Mouse (Mus musculus) liver, embryonic 13.5 days (tissue): Measurements from ENCODE around the gene Ppp6r2. TPM values are rescaled to one million over a fixed set of nuclear protein-coding genes. Genes with fewer than 3 reads are reported as not detected.

Experiments
- ATAC-seq: fragments of 200-750 bp; cut with Nextera tagmentation; 2 replicates; pipeline ENCODE4 v1.8.0; 2017; ENCODE audit warnings: low read depth, mild to moderate bottlenecking, moderate number of reproducible peaks, moderate library complexity
- DNase-seq: peaks from one replicate; pipeline ENCODE4 v3.0.0; 2022
- H3K27ac ChIP-seq: fragments of 300-500 bp; sonication (generic); 2 replicates; pipeline ENCODE4 v1.5.1; 2015; ENCODE audit warnings: moderate library complexity, mild to moderate bottlenecking, inconsistent platforms
- H3K27me3 ChIP-seq: fragments of 300-500 bp; sonication (generic); 2 replicates; pipeline ENCODE4 v1.6.1; 2015; ENCODE audit warnings: mild to moderate bottlenecking, inconsistent platforms
- H3K36me3 ChIP-seq: fragments of 300-500 bp; sonication (generic); 2 replicates; pipeline ENCODE4 v1.6.1; 2015; ENCODE audit warnings: mild to moderate bottlenecking, inconsistent platforms
- H3K4me1 ChIP-seq: fragments of 300-500 bp; sonication (generic); replicated peaks from 2 replicates; pipeline ENCODE4 v1.6.1; 2015; ENCODE audit warnings: inconsistent platforms
- H3K4me2 ChIP-seq: fragments of 300-500 bp; sonication (generic); 2 replicates; pipeline ENCODE4 v1.6.1; 2015; ENCODE audit warnings: inconsistent platforms, mild to moderate bottlenecking, moderate library complexity
- H3K4me3 ChIP-seq: fragments of 300-500 bp; sonication (generic); replicated peaks from 2 replicates; pipeline ENCODE4 v1.5.1; 2015; ENCODE audit warnings: mild to moderate bottlenecking, inconsistent platforms
- H3K9ac ChIP-seq: fragments of 300-500 bp; sonication (generic); 2 replicates; pipeline ENCODE4 v1.6.1; 2015; ENCODE audit warnings: mild to moderate bottlenecking, inconsistent platforms
- H3K9me3 ChIP-seq: fragments of 300-500 bp; sonication (generic); replicated peaks from 2 replicates; pipeline ENCODE4 v1.6.1; 2016; ENCODE audit warnings: inconsistent platforms
- WGBS: fragments of 180-500 bp; shearing (Covaris S2); methylation state at CpG from one replicate; pipeline ENCODE4 v1.1.7; 2015; ENCODE audit not compliant: insufficient replicate concordance; 5-methylcytosine and 5-hydroxymethylcytosine counted together
- polyA plus RNA-seq: library from polyadenylated mRNA; unstranded; fragments of >200 nt; fragmentation: Nextera tagmentation; extraction: Ambion mirVana; gene quantifications from 2 replicates; pipeline ENCODE4 v1.2.1, GENCODE M21; 2015

Ppp6r2 gene
- polyA plus RNA-seq, 1 experiment from 2014 or later, result 17.1 TPM

DNA sequence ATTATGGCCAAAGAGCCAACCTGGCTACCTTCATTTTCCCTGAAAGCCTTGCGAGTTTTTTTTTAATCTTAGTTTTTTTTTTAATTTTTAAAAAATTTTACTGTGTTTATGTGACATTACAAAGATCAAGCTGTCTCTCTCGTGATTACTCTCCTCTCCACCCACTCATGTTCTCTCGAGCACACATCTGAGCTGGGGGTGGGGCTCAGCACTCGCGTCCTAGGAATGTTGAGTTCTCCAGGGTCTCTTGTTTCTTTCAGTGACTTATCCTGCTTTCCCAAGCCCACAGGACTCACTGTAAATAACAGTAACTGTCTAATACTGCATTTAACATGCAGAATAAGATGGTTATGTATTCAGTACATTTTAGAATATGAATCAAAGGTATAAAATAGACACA is 53.1 kb downstream of the Ppp6r2 start:
- DNase-seq, result no peak
- Histone ChIP-seq H3K4me1 (no peaks in the 10 kb centered on the region), H3K36me3 (peaks cover 63% of the 10 kb centered on the region), H3K9ac (no peak overlapping the region), H3K9me3 (no peaks in the 10 kb centered on the region), H3K27me3 (no peaks in the 10 kb centered on the region), H3K27ac (no peak overlapping the region), H3K4me2 (no peak overlapping the region), H3K4me3 (no peak overlapping the region)
- ATAC-seq, result no peak
- whole genome bisulfite sequencing, result 79% methylated on average over 5 of the region's 5 CpGs

DNA sequence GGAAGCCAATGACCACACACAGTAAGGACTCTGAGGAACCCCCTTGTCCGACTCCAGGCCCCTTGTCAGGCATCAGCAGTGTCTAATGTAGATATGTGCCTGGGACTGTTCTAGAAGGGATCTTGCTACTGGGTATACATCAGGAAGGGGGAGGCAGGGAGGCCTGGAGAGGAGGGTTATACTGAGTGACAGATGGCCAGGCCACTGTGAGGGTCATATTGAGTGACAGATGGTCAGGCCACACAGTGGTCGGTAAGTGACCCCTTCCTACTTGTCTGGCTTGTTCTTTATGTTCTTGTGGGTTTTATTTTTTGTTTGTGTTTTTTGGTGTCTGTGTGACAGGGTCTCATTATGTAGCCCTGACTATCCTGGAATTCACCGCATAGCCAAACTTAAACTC is 64.1 kb downstream of the Ppp6r2 start:
- Histone ChIP-seq H3K4me1 (no peaks in the 10 kb centered on the region), H3K4me3 (no peak overlapping the region), H3K27ac (no peak overlapping the region), H3K27me3 (no peaks in the 10 kb centered on the region), H3K9me3 (no peaks in the 10 kb centered on the region), H3K36me3 (peaks cover 74% of the 10 kb centered on the region), H3K4me2 (no peak overlapping the region), H3K9ac (no peak overlapping the region)
- DNase-seq (no peak), ATAC-seq (no peak)
- 77% methylated on average over 3 of the region's 3 CpGs for WGBS

DNA sequence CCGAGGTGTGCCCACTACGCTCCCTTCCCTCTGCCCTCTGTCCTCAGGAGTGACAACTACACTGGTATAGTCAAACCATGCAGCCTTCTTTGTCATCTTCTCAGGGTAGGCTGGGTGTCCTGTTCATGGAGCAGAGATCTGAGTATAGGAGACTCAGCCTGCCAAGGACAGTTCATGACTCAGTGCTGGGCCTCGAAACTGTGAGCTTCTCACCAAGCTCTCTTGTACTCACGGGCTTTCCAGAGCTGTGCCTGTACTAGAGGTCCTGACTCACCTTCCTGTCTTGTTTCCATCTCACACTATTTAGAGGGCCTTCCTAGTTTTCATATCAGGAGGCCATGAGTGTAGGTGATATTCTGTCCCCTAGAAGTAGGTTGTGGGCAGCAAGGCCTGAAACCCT is 66.0 kb downstream of the Ppp6r2 start:
- Histone ChIP-seq H3K9ac (no peak overlapping the region), H3K4me3 (no peak overlapping the region), H3K4me2 (no peak overlapping the region), H3K9me3 (no peaks in the 10 kb centered on the region), H3K27ac (no peak overlapping the region), H3K4me1 (no peaks in the 10 kb centered on the region), H3K36me3 (peaks cover 86% of the 10 kb centered on the region), H3K27me3 (no peaks in the 10 kb centered on the region)
- DNase-seq (no peak), ATAC-seq (no peak)
- WGBS, result 86% methylated on average over 4 of the region's 4 CpGs

GRCm38 (mm10) chr15:89282546-89282945 is 71.2 kb downstream of the Ppp6r2 start:
- DNase-seq (no peak), ATAC-seq (no peak)
- Histone ChIP-seq H3K9ac (no peak overlapping the region), H3K27me3 (no peaks in the 10 kb centered on the region), H3K36me3 (peaks cover 95% of the 10 kb centered on the region), H3K27ac (no peak overlapping the region), H3K4me2 (no peak overlapping the region), H3K4me1 (peaks cover 37% of the 10 kb centered on the region), H3K9me3 (no peaks in the 10 kb centered on the region), H3K4me3 (no peak overlapping the region)
- 89% methylated on average over 6 of the region's 6 CpGs for WGBS

GRCm38 (mm10) chr15:89284094-89284493 is 72.7 kb downstream of the Ppp6r2 start:
- no peaks in the 10 kb centered on the region for H3K27me3 ChIP-seq
- 73% methylated on average over 2 of the region's 2 CpGs for WGBS
- peaks cover 44% of the 10 kb centered on the region for H3K4me1 ChIP-seq
- DNase-seq (no peak), ATAC-seq (no peak)
- no peak overlapping the region for H3K9ac ChIP-seq
- no peak overlapping the region for H3K4me3 ChIP-seq
- H3K9me3 ChIP-seq, result no peaks in the 10 kb centered on the region
- no peak overlapping the region for H3K4me2 ChIP-seq
- peaks cover 96% of the 10 kb centered on the region for H3K36me3 ChIP-seq
- H3K27ac ChIP-seq, result peak overlapping the region; percentile 90

DNA sequence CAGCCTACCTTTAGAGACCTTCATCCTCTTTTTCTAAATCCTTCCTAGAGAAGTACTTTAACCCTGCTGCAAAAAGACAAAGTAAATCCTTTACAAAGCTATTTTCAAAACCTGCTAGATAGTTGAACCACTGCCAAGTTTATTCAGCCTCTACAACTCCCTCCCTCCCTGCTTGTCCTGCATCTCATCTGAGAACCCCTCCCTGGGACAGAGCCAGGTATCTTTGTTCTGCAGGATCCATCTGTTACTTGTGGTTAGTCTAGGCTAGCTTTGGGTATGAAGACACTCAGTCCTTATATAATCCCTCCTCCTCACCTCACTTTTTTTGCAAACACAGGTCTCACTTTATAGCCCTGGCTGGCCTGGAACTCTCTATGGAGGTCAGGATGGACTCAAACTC is 73.7 kb downstream of the Ppp6r2 start:
- DNase-seq (peak; percentile 41), ATAC-seq (peak; percentile 79)
- Histone ChIP-seq H3K27me3 (no peaks in the 10 kb centered on the region), H3K4me2 (peak overlapping the region; percentile 70), H3K9me3 (no peaks in the 10 kb centered on the region), H3K36me3 (peaks cover 96% of the 10 kb centered on the region), H3K27ac (peak overlapping the region; percentile 90), H3K9ac (peak overlapping the region; percentile 62), H3K4me3 (no peak overlapping the region), H3K4me1 (peaks cover 44% of the 10 kb centered on the region)

DNA sequence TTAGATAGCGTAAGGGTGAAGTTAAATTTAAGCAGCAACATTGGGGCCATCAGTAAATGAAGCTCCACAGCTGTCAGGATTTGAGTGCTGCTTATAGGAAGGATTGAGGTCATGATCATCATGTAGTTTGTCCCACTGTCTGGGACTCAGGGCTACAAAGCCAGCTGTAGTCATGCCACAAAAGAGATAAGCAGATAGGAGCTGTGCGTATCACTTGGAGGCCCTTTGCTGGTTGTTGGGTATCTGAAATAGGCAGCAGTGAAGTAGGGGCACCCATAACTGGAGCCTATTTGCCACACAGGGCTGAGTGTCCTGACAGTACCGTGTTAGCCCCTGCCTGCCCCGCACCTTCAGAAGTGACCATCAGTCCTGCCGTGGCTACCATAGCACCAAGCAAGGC is 74.1 kb downstream of the Ppp6r2 start:
- Histone ChIP-seq H3K36me3 (peaks cover 96% of the 10 kb centered on the region), H3K9me3 (no peaks in the 10 kb centered on the region), H3K9ac (peak overlapping the region; percentile 62), H3K4me1 (peaks cover 44% of the 10 kb centered on the region), H3K27me3 (no peaks in the 10 kb centered on the region), H3K4me3 (peak overlapping the region; percentile 31), H3K27ac (peak overlapping the region; percentile 90), H3K4me2 (peak overlapping the region; percentile 70)
- DNase-seq (peak; percentile 60), ATAC-seq (peak; percentile 96)
- WGBS, result 32% methylated on average over 5 of the region's 5 CpGs

DNA sequence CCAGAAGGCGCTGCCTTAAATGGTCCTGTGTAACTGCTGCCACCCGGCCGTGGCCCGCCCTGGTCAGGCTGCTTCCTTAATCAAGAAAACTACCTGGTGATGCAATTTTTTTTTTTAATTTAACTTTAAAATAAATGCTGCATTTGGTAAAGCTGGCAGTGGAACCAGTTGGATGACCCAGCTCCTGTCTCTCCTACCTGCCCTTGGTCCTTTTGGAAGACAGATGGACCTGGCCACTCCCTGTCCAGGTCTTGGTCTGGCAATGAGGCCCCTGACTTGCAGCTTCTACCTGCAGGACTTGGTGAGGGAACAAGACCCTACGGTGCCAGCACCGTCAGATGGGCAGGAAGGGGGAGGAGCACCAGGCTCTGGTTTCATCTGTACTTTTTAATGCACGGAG is 74.8 kb downstream of the Ppp6r2 start:
- peak; percentile 24; the same call in 1 of the 2 replicates for ATAC-seq
- H3K9ac ChIP-seq, result peak overlapping the region; percentile 62
- peak overlapping the region; percentile 90 for H3K27ac ChIP-seq
- H3K4me2 ChIP-seq, result peak overlapping the region; percentile 70
- H3K36me3 ChIP-seq, result peaks cover 96% of the 10 kb centered on the region
- WGBS, result 70% methylated on average over 7 of the region's 7 CpGs
- no peaks in the 10 kb centered on the region for H3K9me3 ChIP-seq
- DNase-seq, result no peak
- H3K4me1 ChIP-seq, result peaks cover 46% of the 10 kb centered on the region
- H3K4me3 ChIP-seq, result peak overlapping the region; percentile 31
- no peaks in the 10 kb centered on the region for H3K27me3 ChIP-seq

GRCm38 (mm10) chr15:89286582-89286981 is 75.2 kb downstream of the Ppp6r2 start:
- DNase-seq (no peak), ATAC-seq (no peak)
- H3K27me3 ChIP-seq, result no peaks in the 10 kb centered on the region
- H3K9ac ChIP-seq, result 0 out of 2 replicates have a peak overlapping the region, but pooled peaks have one; percentile 62
- WGBS, result 74% methylated on average over 5 of the region's 5 CpGs
- no peaks in the 10 kb centered on the region for H3K9me3 ChIP-seq
- H3K4me3 ChIP-seq, result 0 out of 2 replicates have a peak overlapping the region, but pooled peaks have one; percentile 31
- H3K4me2 ChIP-seq, result peak overlapping the region; percentile 70; the same call in 1 of the 2 replicates
- H3K36me3 ChIP-seq, result peaks cover 95% of the 10 kb centered on the region
- no peak overlapping the region for H3K27ac ChIP-seq
- H3K4me1 ChIP-seq, result peaks cover 51% of the 10 kb centered on the region

DNA sequence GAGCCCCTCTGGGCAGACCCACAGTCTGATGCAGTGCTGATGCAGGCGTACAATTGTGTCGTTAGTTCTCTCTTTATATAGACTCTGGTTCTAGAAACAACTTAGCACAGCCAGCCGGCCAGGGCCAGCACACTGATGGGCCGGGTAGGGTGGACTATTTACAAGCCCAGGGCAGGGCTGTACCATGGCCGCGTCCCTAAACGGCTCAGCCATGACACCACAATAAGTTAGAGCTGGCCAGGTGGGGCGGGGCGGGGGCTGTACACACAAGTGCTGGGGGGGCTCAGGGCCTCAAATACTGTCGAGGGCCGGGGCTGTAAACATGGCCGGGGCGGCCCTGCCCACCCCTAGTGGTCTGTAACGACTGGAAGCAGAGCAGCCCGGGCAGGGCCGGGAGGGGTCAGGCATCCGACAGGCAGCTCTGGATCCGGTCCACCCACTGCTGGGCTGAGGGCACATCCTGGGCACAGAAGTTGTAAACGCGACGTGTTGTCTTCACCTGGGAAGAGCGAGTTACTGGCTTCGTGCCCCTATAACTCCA is 76.9 kb downstream of the Ppp6r2 start:
- H3K27me3 ChIP-seq, result no peaks in the 10 kb centered on the region
- no peak overlapping the region for H3K4me3 ChIP-seq
- DNase-seq (no peak), ATAC-seq (no peak)
- no peak overlapping the region for H3K27ac ChIP-seq
- WGBS, result 90% methylated on average over 23 of the region's 23 CpGs
- no peaks in the 10 kb centered on the region for H3K9me3 ChIP-seq
- peaks cover 95% of the 10 kb centered on the region for H3K36me3 ChIP-seq
- no peak overlapping the region for H3K4me2 ChIP-seq
- H3K9ac ChIP-seq, result no peak overlapping the region
- peaks cover 68% of the 10 kb centered on the region for H3K4me1 ChIP-seq

DNA sequence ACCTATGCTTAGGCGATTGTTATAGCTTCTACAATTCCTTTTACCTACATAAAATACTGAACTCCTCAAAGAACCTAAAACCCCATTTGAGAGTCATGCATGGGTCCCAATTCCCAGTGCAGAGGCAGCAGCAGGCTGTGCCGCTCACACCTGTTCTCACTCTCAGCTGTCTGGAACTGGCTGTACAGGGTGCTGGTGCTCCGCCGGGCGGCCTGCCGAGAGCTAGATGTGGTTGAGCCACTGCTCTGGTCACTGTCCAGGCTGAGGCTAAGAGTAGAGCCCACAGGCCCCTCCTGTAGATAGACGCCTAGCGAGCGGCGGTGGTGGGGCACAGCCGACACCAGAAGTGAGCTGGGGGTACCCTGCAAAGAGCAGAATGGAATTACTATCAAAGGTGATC is 78.1 kb downstream of the Ppp6r2 start:
- 92% methylated on average over 11 of the region's 11 CpGs for WGBS
- Histone ChIP-seq H3K4me2 (no peak overlapping the region), H3K4me1 (peaks cover 70% of the 10 kb centered on the region), H3K9me3 (no peaks in the 10 kb centered on the region), H3K27ac (no peak overlapping the region), H3K27me3 (no peaks in the 10 kb centered on the region), H3K9ac (no peak overlapping the region), H3K36me3 (peaks cover 95% of the 10 kb centered on the region), H3K4me3 (no peak overlapping the region)
- no peak for ATAC-seq
- DNase-seq, result no peak

GRCm38 (mm10) chr15:89291521-89291920 is 80.2 kb downstream of the Ppp6r2 start:
- peaks cover 97% of the 10 kb centered on the region for H3K36me3 ChIP-seq
- H3K9ac ChIP-seq, result no peak overlapping the region
- H3K27me3 ChIP-seq, result no peaks in the 10 kb centered on the region
- no peak overlapping the region for H3K27ac ChIP-seq
- peak; percentile 83 for ATAC-seq
- H3K4me3 ChIP-seq, result no peak overlapping the region
- WGBS, result 47% methylated on average over 3 of the region's 3 CpGs
- peak; percentile 59 for DNase-seq
- no peak overlapping the region for H3K4me2 ChIP-seq
- H3K4me1 ChIP-seq, result peaks cover 66% of the 10 kb centered on the region
- no peaks in the 10 kb centered on the region for H3K9me3 ChIP-seq
